Mouse (Mus musculus): Measurements from ENCODE around the gene Gramd1c. TPM values are rescaled to one million over a fixed set of nuclear protein-coding genes. Genes with fewer than 3 reads are reported as not detected.
A peak's percentile ranks its signal among the peaks of the same experiment; 100 is the strongest.

Gramd1c gene
- polyA plus RNA-seq, 1 experiment from 2014 or later = 2.2 TPM

- 62% methylated on average over 5 of the region's 5 CpGs for WGBS
- H3K9me3 ChIP-seq (ENCODE audit: control insufficient read depth, low read length) = no peaks in the 10 kb centered on the region
These were observed 52.1 kb downstream of the Gramd1c start for GRCm38 (mm10) chr16:44011010-44011409.

GRCm38 (mm10) chr16:44002086-44002485, 61.1 kb downstream of the Gramd1c start:
- H3K4me3 ChIP-seq (ENCODE audit: low read depth, low read length) = no peak overlapping the region
- H3K27ac ChIP-seq (ENCODE audit: low read depth, low read length) = no peak overlapping the region
- H3K9ac ChIP-seq (ENCODE audit: low read length) = no peak overlapping the region
- H3K4me2 ChIP-seq (ENCODE audit: low read depth) = no peak overlapping the region
- no peaks in the 10 kb centered on the region for H3K27me3 ChIP-seq (ENCODE audit: control insufficient read depth, insufficient read depth, low read length)
- H3K4me1 ChIP-seq (ENCODE audit: control insufficient read depth, insufficient read depth, low read length) = no peaks in the 10 kb centered on the region
- 61% methylated on average over 5 of the region's 5 CpGs for WGBS
- no peaks in the 10 kb centered on the region for H3K36me3 ChIP-seq (ENCODE audit: control insufficient read depth, insufficient read depth, low read length)
- DNase-seq (ENCODE audit: low spot score) (no peak), ATAC-seq (ENCODE audit: insufficient read depth, low FRiP score, low TSS enrichment) (no peak)
- H3K9me3 ChIP-seq (ENCODE audit: control insufficient read depth, low read length) = no peaks in the 10 kb centered on the region

More at GRCm38 (mm10) chr16:44011010-44011409, 52.1 kb downstream of the Gramd1c start:
- H3K4me2 ChIP-seq (ENCODE audit: low read depth) = no peak overlapping the region
- DNase-seq (ENCODE audit: low spot score) = no peak
- H3K4me3 ChIP-seq (ENCODE audit: low read depth, low read length) = no peak overlapping the region
- no peaks in the 10 kb centered on the region for H3K36me3 ChIP-seq (ENCODE audit: control insufficient read depth, insufficient read depth, low read length)
- H3K27ac ChIP-seq (ENCODE audit: low read depth, low read length) = no peak overlapping the region
- no peak for ATAC-seq (ENCODE audit: insufficient read depth, low FRiP score, low TSS enrichment)
- no peak overlapping the region for H3K9ac ChIP-seq (ENCODE audit: low read length)
- H3K4me1 ChIP-seq (ENCODE audit: control insufficient read depth, insufficient read depth, low read length) = no peaks in the 10 kb centered on the region
- no peaks in the 10 kb centered on the region for H3K27me3 ChIP-seq (ENCODE audit: control insufficient read depth, insufficient read depth, low read length)

GRCm38 (mm10) chr16:43999541-43999940, 63.6 kb downstream of the Gramd1c start:
- Histone ChIP-seq H3K36me3 (ENCODE audit: control insufficient read depth, insufficient read depth, low read length) (no peaks in the 10 kb centered on the region), H3K4me2 (ENCODE audit: low read depth) (no peak overlapping the region), H3K4me3 (ENCODE audit: low read depth, low read length) (no peak overlapping the region), H3K9me3 (ENCODE audit: control insufficient read depth, low read length) (no peaks in the 10 kb centered on the region), H3K4me1 (ENCODE audit: control insufficient read depth, insufficient read depth, low read length) (no peaks in the 10 kb centered on the region), H3K27ac (ENCODE audit: low read depth, low read length) (no peak overlapping the region), H3K9ac (ENCODE audit: low read length) (no peak overlapping the region), H3K27me3 (ENCODE audit: control insufficient read depth, insufficient read depth, low read length) (no peaks in the 10 kb centered on the region)
- ATAC-seq (ENCODE audit: insufficient read depth, low FRiP score, low TSS enrichment) (no peak), DNase-seq (ENCODE audit: low spot score) (no peak)
- WGBS = 86% methylated on average over 5 of the region's 5 CpGs

GRCm38 (mm10) chr16:43999111-43999510, 64.0 kb downstream of the Gramd1c start:
- no peaks in the 10 kb centered on the region for H3K4me1 ChIP-seq (ENCODE audit: control insufficient read depth, insufficient read depth, low read length)
- H3K9me3 ChIP-seq (ENCODE audit: control insufficient read depth, low read length) = no peaks in the 10 kb centered on the region
- H3K27me3 ChIP-seq (ENCODE audit: control insufficient read depth, insufficient read depth, low read length) = no peaks in the 10 kb centered on the region
- 83% methylated on average over 8 of the region's 8 CpGs for WGBS
- H3K27ac ChIP-seq (ENCODE audit: low read depth, low read length) = no peak overlapping the region
- no peaks in the 10 kb centered on the region for H3K36me3 ChIP-seq (ENCODE audit: control insufficient read depth, insufficient read depth, low read length)
- no peak overlapping the region for H3K4me2 ChIP-seq (ENCODE audit: low read depth)
- ATAC-seq (ENCODE audit: insufficient read depth, low FRiP score, low TSS enrichment) = no peak
- no peak for DNase-seq (ENCODE audit: low spot score)
- no peak overlapping the region for H3K4me3 ChIP-seq (ENCODE audit: low read depth, low read length)
- H3K9ac ChIP-seq (ENCODE audit: low read length) = no peak overlapping the region

GRCm38 (mm10) chr16:43994623-43995022, 68.5 kb downstream of the Gramd1c start:
- Histone ChIP-seq H3K4me1 (ENCODE audit: control insufficient read depth, insufficient read depth, low read length) (no peaks in the 10 kb centered on the region), H3K27me3 (ENCODE audit: control insufficient read depth, insufficient read depth, low read length) (no peaks in the 10 kb centered on the region), H3K9me3 (ENCODE audit: control insufficient read depth, low read length) (no peaks in the 10 kb centered on the region), H3K27ac (ENCODE audit: low read depth, low read length) (no peak overlapping the region), H3K9ac (ENCODE audit: low read length) (no peak overlapping the region), H3K36me3 (ENCODE audit: control insufficient read depth, insufficient read depth, low read length) (no peaks in the 10 kb centered on the region), H3K4me2 (ENCODE audit: low read depth) (no peak overlapping the region), H3K4me3 (ENCODE audit: low read depth, low read length) (no peak overlapping the region)
- ATAC-seq (ENCODE audit: insufficient read depth, low FRiP score, low TSS enrichment) = no peak
- 89% methylated on average over 3 of the region's 3 CpGs for WGBS
- no peak for DNase-seq (ENCODE audit: low spot score)

- DNase-seq (ENCODE audit: low spot score) = no peak
- H3K4me3 ChIP-seq (ENCODE audit: low read depth, low read length) = no peak overlapping the region
- no peaks in the 10 kb centered on the region for H3K27me3 ChIP-seq (ENCODE audit: control insufficient read depth, insufficient read depth, low read length)
- 93% methylated on average over 4 of the region's 4 CpGs for WGBS
- H3K9me3 ChIP-seq (ENCODE audit: control insufficient read depth, low read length) = no peaks in the 10 kb centered on the region
- H3K4me1 ChIP-seq (ENCODE audit: control insufficient read depth, insufficient read depth, low read length) = no peaks in the 10 kb centered on the region
- no peak overlapping the region for H3K9ac ChIP-seq (ENCODE audit: low read length)
- no peak overlapping the region for H3K27ac ChIP-seq (ENCODE audit: low read depth, low read length)
- H3K4me2 ChIP-seq (ENCODE audit: low read depth) = no peak overlapping the region
- no peak for ATAC-seq (ENCODE audit: insufficient read depth, low FRiP score, low TSS enrichment)
- no peaks in the 10 kb centered on the region for H3K36me3 ChIP-seq (ENCODE audit: control insufficient read depth, insufficient read depth, low read length)
These were observed 76.8 kb downstream of the Gramd1c start for GRCm38 (mm10) chr16:43986299-43986698.

GRCm38 (mm10) chr16:43980110-43980609, 83.0 kb downstream of the Gramd1c start:
- Histone ChIP-seq H3K4me1 (ENCODE audit: control insufficient read depth, insufficient read depth, low read length) (0 out of 2 replicates have a peak, but pooled peaks cover 3% of the 10 kb centered on the region), H3K4me2 (ENCODE audit: low read depth) (peak overlapping the region; percentile 100), H3K27me3 (ENCODE audit: control insufficient read depth, insufficient read depth, low read length) (peaks cover 19% of the 10 kb centered on the region), H3K9ac (ENCODE audit: low read length) (peak overlapping the region; percentile 39), H3K36me3 (ENCODE audit: control insufficient read depth, insufficient read depth, low read length) (no peaks in the 10 kb centered on the region), H3K4me3 (ENCODE audit: low read depth, low read length) (peak overlapping the region; percentile 72), H3K27ac (ENCODE audit: low read depth, low read length) (no peak overlapping the region), H3K9me3 (ENCODE audit: control insufficient read depth, low read length) (no peaks in the 10 kb centered on the region)
- ATAC-seq (ENCODE audit: insufficient read depth, low FRiP score, low TSS enrichment) (no peak), DNase-seq (ENCODE audit: low spot score) (peak; percentile 24)
- WGBS = 29% methylated on average over 9 of the region's 9 CpGs

- Histone ChIP-seq H3K4me3 (ENCODE audit: low read depth, low read length) (peak within 1 kb of the TSS; percentile 72), H3K9ac (ENCODE audit: low read length) (peak within 1 kb of the TSS; percentile 39), H3K27ac (ENCODE audit: low read depth, low read length) (no peak within 1 kb of the TSS), H3K4me2 (ENCODE audit: low read depth) (peak within 1 kb of the TSS; percentile 100), H3K9me3 (ENCODE audit: control insufficient read depth, low read length) (no peaks in the 10 kb centered on the region), H3K36me3 (ENCODE audit: control insufficient read depth, insufficient read depth, low read length) (no peaks in the 10 kb centered on the region), H3K4me1 (ENCODE audit: control insufficient read depth, insufficient read depth, low read length) (0 out of 2 replicates have a peak, but pooled peaks cover 3% of the 10 kb centered on the region), H3K27me3 (ENCODE audit: control insufficient read depth, insufficient read depth, low read length) (peaks cover 19% of the 10 kb centered on the region)
- DNase-seq (ENCODE audit: low spot score) (peak; percentile 40), ATAC-seq (ENCODE audit: insufficient read depth, low FRiP score, low TSS enrichment) (peak; percentile 73)
- under 1% methylated on average over 64 of the region's 103 CpGs for WGBS
These were observed 83.6 kb downstream of the Gramd1c start, which contains the start of gene Zdhhc23 for GRCm38 (mm10) chr16:43979328-43980109. TSS of gene Zdhhc23 (minus strand) at chr16:43979791.

GRCm38 (mm10) chr16:43979010-43979327, 84.2 kb downstream of the Gramd1c start:
- no peak for DNase-seq (ENCODE audit: low spot score)
- H3K4me1 ChIP-seq (ENCODE audit: control insufficient read depth, insufficient read depth, low read length) = 0 out of 2 replicates have a peak, but pooled peaks cover 3% of the 10 kb centered on the region
- peak overlapping the region; percentile 72 for H3K4me3 ChIP-seq (ENCODE audit: low read depth, low read length)
- WGBS = 18% methylated on average over 7 of the region's 7 CpGs
- H3K27ac ChIP-seq (ENCODE audit: low read depth, low read length) = no peak overlapping the region
- H3K27me3 ChIP-seq (ENCODE audit: control insufficient read depth, insufficient read depth, low read length) = peaks cover 19% of the 10 kb centered on the region
- ATAC-seq (ENCODE audit: insufficient read depth, low FRiP score, low TSS enrichment) = peak; percentile 76; the same call in 1 of the 2 replicates
- peak overlapping the region; percentile 100 for H3K4me2 ChIP-seq (ENCODE audit: low read depth)
- H3K36me3 ChIP-seq (ENCODE audit: control insufficient read depth, insufficient read depth, low read length) = no peaks in the 10 kb centered on the region
- peak overlapping the region; percentile 39 for H3K9ac ChIP-seq (ENCODE audit: low read length)
- H3K9me3 ChIP-seq (ENCODE audit: control insufficient read depth, low read length) = no peaks in the 10 kb centered on the region
